Mouse (Mus musculus) cerebellum, adult 2 months (tissue): Measurements from ENCODE around the gene Ndufs7.

Experiments
- CTCF ChIP-seq: fragments of 200-500 bp; IDR thresholded peaks from 2 replicates; pipeline ENCODE4 v1.5.1; 2011; ENCODE audit warnings: low read depth, mild to moderate bottlenecking, control low read depth, low read length, moderate library complexity, borderline replicate concordance; ENCODE audit not compliant: insufficient read depth
- POLR2A ChIP-seq: fragments of 200-500 bp; IDR thresholded peaks from 2 replicates; pipeline ENCODE4 v1.6.1; 2011; ENCODE audit warnings: low read length, control low read depth, borderline replicate concordance; ENCODE audit not compliant: insufficient read depth

GRCm38 (mm10) chr10:80215048-80215772 is 33.7 kb upstream of the Ndufs7 start:
- TF ChIP-seq CTCF (no peak), POLR2A (no peak)
